Mouse (Mus musculus): Measurements from ENCODE around the gene Drd5.

DNA sequence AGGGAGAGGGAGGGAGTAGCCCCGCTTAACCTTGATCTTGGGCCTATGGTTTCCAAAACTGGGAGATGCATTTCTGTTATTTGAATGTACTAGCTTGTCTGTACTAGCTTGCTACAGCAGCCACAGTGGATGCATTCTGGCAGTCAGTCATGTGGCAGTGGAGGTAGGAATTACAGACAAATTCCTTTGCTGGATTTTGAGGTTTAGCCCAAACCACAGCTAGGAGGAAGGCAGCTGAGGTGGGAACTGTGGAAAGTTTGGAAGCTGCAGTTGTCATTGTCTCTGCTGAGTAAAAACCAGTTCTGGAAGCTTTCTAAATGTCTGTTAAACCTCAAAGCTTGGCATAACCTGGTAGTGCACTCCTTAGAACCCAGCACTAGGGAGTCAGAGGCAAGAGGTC, 52.1 kb downstream of the Drd5 start:
- TF ChIP-seq CTCF (IDR thresholded peaks at IDR 0.05; ENCODE audit: borderline replicate concordance, insufficient read depth, low read length) (no peak), POLR2A (IDR thresholded peaks at IDR 0.05; ENCODE audit: low read depth, low read length) (no peak)
